Mouse (Mus musculus): ENCODE measurements around the gene Aebp1. TPM values are rescaled to one million over a fixed set of nuclear protein-coding genes. Genes with fewer than 3 reads are reported as not detected.
"Not testable (repeated sequence)": the region's sequence is repeated elsewhere in the genome, so short reads cannot be mapped to it uniquely, and the experiment has no call there.

Gene Aebp1
- polyA plus RNA-seq, 1 experiment from 2014 or later = 20.5 TPM

- Histone ChIP-seq H3K27me3 (no peaks in the 10 kb centered on the region), H3K36me3 (replicated peaks) (peaks cover 16% of the 10 kb centered on the region), H3K4me2 (no peak overlapping the region), H3K9me3 (no peaks in the 10 kb centered on the region), H3K27ac (no peak overlapping the region), H3K4me3 (replicated peaks) (no peak overlapping the region), H3K4me1 (peaks cover 26% of the 10 kb centered on the region), H3K9ac (no peak overlapping the region)
- no peak for ATAC-seq (ENCODE audit: low FRiP score)
- 52% methylated on average over 5 of the region's 5 CpGs for WGBS
Measured at GRCm38 (mm10) chr11:5879905-5880304, 18.2 kb downstream of the Aebp1 start.

DNA sequence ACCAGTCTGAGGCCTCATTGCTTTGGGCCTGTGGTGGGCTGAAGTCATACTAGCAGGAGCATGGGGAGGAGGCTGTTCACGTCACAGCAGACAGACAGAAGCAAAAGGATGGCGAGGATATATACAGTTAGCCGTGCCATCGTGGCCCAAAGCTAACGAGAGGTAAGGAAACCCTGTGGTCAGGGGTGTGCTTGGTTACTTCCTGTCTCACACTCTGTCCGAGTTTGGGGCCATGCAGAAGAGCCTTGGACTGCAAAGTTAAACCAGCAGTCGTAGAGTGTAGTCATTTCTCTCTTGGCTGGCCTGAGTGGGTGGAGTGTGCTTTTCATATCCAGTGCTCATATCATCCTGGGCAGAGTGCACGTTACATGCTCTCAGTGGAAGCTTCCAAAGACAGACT lies 20.8 kb downstream of the Aebp1 start:
- Histone ChIP-seq H3K4me1 (peaks cover 23% of the 10 kb centered on the region), H3K36me3 (replicated peaks) (no peaks in the 10 kb centered on the region), H3K4me2 (no peak overlapping the region), H3K9me3 (no peaks in the 10 kb centered on the region), H3K9ac (no peak overlapping the region), H3K4me3 (replicated peaks) (no peak overlapping the region), H3K27ac (no peak overlapping the region), H3K27me3 (no peaks in the 10 kb centered on the region)
- no peak for ATAC-seq (ENCODE audit: low FRiP score)
- WGBS = 84% methylated on average over 8 of the region's 8 CpGs

GRCm38 (mm10) chr11:5886187-5886586 lies 24.4 kb downstream of the Aebp1 start:
- 17% methylated on average over 9 of the region's 9 CpGs for WGBS
- no peak overlapping the region for H3K4me3 ChIP-seq (replicated peaks)
- no peak for ATAC-seq (ENCODE audit: low FRiP score)
- no peaks in the 10 kb centered on the region for H3K9me3 ChIP-seq
- H3K9ac ChIP-seq = no peak overlapping the region
- H3K27ac ChIP-seq = no peak overlapping the region
- H3K4me2 ChIP-seq = no peak overlapping the region
- no peaks in the 10 kb centered on the region for H3K27me3 ChIP-seq
- H3K36me3 ChIP-seq (replicated peaks) = no peaks in the 10 kb centered on the region
- peaks cover 16% of the 10 kb centered on the region for H3K4me1 ChIP-seq

DNA sequence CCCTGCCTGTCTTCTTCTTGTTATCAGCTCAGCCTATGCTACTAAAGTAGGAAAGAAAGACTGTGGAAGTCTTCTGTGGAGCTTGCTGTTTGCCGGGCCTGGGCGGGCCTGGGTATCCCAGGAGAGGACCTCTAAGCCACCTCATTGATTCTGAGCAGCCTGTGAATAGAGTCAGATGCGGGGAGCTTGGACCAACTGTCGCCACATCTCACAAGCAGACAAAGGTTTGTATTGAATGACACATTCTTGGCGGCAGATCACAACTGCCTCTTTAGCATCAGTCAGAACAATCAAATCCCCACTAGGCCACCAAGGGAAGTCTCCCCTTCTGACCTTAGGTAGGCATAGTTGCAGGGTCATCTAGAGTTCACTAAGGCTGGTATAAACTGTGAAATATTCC lies 25.5 kb downstream of the Aebp1 start:
- 9% methylated on average over 5 of the region's 5 CpGs for WGBS
- Histone ChIP-seq H3K9ac (peak overlapping the region; percentile 1; the same call in 1 of the 2 replicates), H3K9me3 (no peaks in the 10 kb centered on the region), H3K27me3 (no peaks in the 10 kb centered on the region), H3K4me1 (peaks cover 20% of the 10 kb centered on the region), H3K4me2 (no peak overlapping the region), H3K4me3 (replicated peaks) (no peak overlapping the region), H3K27ac (peak overlapping the region; percentile 56; the same call in 1 of the 2 replicates), H3K36me3 (replicated peaks) (no peaks in the 10 kb centered on the region)
- no peak for ATAC-seq (ENCODE audit: low FRiP score)

GRCm38 (mm10) chr11:5888563-5888962 lies 26.8 kb downstream of the Aebp1 start:
- WGBS = 76% methylated on average over 5 of the region's 5 CpGs
- not testable (repeated sequence) for H3K4me2 ChIP-seq; H3K9ac ChIP-seq; H3K36me3 ChIP-seq (replicated peaks); ATAC-seq (ENCODE audit: low FRiP score); H3K27me3 ChIP-seq; H3K9me3 ChIP-seq; H3K27ac ChIP-seq; H3K4me3 ChIP-seq (replicated peaks)
- peaks cover 22% of the 10 kb centered on the region for H3K4me1 ChIP-seq

- H3K36me3 ChIP-seq (replicated peaks) = no peaks in the 10 kb centered on the region
- peaks cover 12% of the 10 kb centered on the region for H3K4me1 ChIP-seq
- H3K9ac ChIP-seq = no peak overlapping the region
- WGBS = 74% methylated on average over 8 of the region's 8 CpGs
- no peak for ATAC-seq (ENCODE audit: low FRiP score)
- H3K4me3 ChIP-seq (replicated peaks) = no peak overlapping the region
- H3K9me3 ChIP-seq = no peaks in the 10 kb centered on the region
- peaks cover 11% of the 10 kb centered on the region for H3K27me3 ChIP-seq
- H3K27ac ChIP-seq = peak overlapping the region; percentile 42; the same call in 1 of the 2 replicates
- no peak overlapping the region for H3K4me2 ChIP-seq
Measured at GRCm38 (mm10) chr11:5892151-5892591, 30.4 kb downstream of the Aebp1 start.

GRCm38 (mm10) chr11:5892810-5893368 lies 31.1 kb downstream of the Aebp1 start:
- peaks cover 14% of the 10 kb centered on the region for H3K4me1 ChIP-seq
- H3K27ac ChIP-seq = peak overlapping the region; percentile 42; the same call in 1 of the 2 replicates
- no peak overlapping the region for H3K4me3 ChIP-seq (replicated peaks)
- peaks cover 18% of the 10 kb centered on the region for H3K27me3 ChIP-seq
- no peaks in the 10 kb centered on the region for H3K9me3 ChIP-seq
- no peak overlapping the region for H3K4me2 ChIP-seq
- no peak for ATAC-seq (ENCODE audit: low FRiP score)
- 58% methylated on average over 4 of the region's 4 CpGs for WGBS
- no peak overlapping the region for H3K9ac ChIP-seq
- no peaks in the 10 kb centered on the region for H3K36me3 ChIP-seq (replicated peaks)

- no peak overlapping the region for H3K9ac ChIP-seq
- H3K4me3 ChIP-seq (replicated peaks) = no peak overlapping the region
- no peak for ATAC-seq (ENCODE audit: low FRiP score)
- no peaks in the 10 kb centered on the region for H3K36me3 ChIP-seq (replicated peaks)
- H3K9me3 ChIP-seq = no peaks in the 10 kb centered on the region
- H3K27me3 ChIP-seq = peaks cover 27% of the 10 kb centered on the region
- peaks cover 16% of the 10 kb centered on the region for H3K4me1 ChIP-seq
- H3K27ac ChIP-seq = no peak overlapping the region
- no peak overlapping the region for H3K4me2 ChIP-seq
- WGBS = 69% methylated on average over 6 of the region's 6 CpGs
Measured at GRCm38 (mm10) chr11:5893807-5894206, 32.1 kb downstream of the Aebp1 start.

DNA sequence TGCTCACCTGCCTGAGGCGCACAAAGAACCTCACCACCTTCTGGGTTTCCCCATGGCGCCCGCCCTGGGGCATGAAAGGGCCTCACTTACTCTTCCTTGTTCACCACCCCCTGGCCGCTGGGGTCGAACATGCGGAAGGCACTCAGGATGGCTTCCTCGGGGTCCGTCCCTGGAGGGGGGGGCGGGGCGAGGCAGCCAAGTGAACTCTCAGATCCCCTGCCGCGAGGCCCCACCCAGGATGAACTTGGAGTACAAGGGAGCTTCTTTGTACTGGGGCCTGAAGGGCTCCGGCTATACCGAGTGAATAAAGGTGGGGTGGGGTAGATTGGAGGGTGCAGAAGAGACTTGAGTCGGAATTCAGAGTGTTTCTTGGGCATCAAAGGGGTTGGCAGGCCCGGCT lies 35.5 kb downstream of the Aebp1 start:
- H3K4me1 ChIP-seq = peaks cover 27% of the 10 kb centered on the region

GRCm38 (mm10) chr11:5897839-5898238 lies 36.1 kb downstream of the Aebp1 start:
- Histone ChIP-seq H3K36me3 (replicated peaks) (no peaks in the 10 kb centered on the region), H3K27me3 (peaks cover 52% of the 10 kb centered on the region), H3K4me2 (no peak overlapping the region), H3K9ac (no peak overlapping the region), H3K9me3 (no peaks in the 10 kb centered on the region), H3K27ac (no peak overlapping the region), H3K4me3 (replicated peaks) (no peak overlapping the region), H3K4me1 (peaks cover 30% of the 10 kb centered on the region)
- no peak for ATAC-seq (ENCODE audit: low FRiP score)
- 15% methylated on average over 10 of the region's 10 CpGs for WGBS

More for the DNA sequence above, 35.5 kb downstream of the Aebp1 start:
- WGBS = 15% methylated on average over 16 of the region's 16 CpGs
- Histone ChIP-seq H3K9me3 (no peaks in the 10 kb centered on the region), H3K36me3 (replicated peaks) (no peaks in the 10 kb centered on the region), H3K4me3 (replicated peaks) (no peak overlapping the region), H3K9ac (no peak overlapping the region), H3K4me2 (peak overlapping the region; percentile 8; the same call in 1 of the 2 replicates), H3K27ac (no peak overlapping the region), H3K27me3 (peaks cover 47% of the 10 kb centered on the region)
- ATAC-seq (ENCODE audit: low FRiP score) = no peak

GRCm38 (mm10) chr11:5898531-5898930 lies 36.8 kb downstream of the Aebp1 start, which contains the start of gene Myl7:
Gene Myl7 (minus strand): TSS chr11:5898782.
- no peak for ATAC-seq (ENCODE audit: low FRiP score)
- peaks cover 58% of the 10 kb centered on the region for H3K27me3 ChIP-seq
- H3K36me3 ChIP-seq (replicated peaks) = no peaks in the 10 kb centered on the region
- H3K9me3 ChIP-seq = no peaks in the 10 kb centered on the region
- H3K9ac ChIP-seq = no peak within 1 kb of the TSS
- WGBS = 76% methylated on average over 5 of the region's 5 CpGs
- H3K4me2 ChIP-seq = no peak within 1 kb of the TSS; the same call in 1 of the 2 replicates
- H3K4me3 ChIP-seq (replicated peaks) = no peak within 1 kb of the TSS
- peaks cover 31% of the 10 kb centered on the region for H3K4me1 ChIP-seq
- H3K27ac ChIP-seq = no peak within 1 kb of the TSS

DNA sequence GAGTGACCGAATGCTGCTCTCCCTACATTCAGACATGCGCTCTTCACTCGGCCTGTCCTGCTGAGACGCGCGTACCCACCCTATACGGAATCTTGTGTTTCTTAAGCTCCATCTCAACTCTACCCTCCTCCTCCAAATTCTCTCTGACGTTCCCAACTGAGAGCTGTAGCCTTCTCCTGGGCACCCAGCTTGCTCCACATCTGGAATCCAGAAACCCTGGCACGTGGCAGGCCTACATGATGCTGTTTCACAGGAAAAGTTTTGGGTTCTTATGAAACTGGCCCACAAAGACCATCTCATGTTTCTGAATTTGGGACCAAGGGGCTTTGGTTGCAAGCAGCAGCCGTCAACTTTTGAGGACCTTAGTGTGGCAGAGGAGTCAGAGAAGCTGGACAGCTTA lies 37.5 kb downstream of the Aebp1 start:
- H3K27ac ChIP-seq = no peak overlapping the region
- H3K9me3 ChIP-seq = no peaks in the 10 kb centered on the region
- H3K4me2 ChIP-seq = no peak overlapping the region
- WGBS = 94% methylated on average over 10 of the region's 10 CpGs
- no peak for ATAC-seq (ENCODE audit: low FRiP score)
- peaks cover 31% of the 10 kb centered on the region for H3K4me1 ChIP-seq
- no peaks in the 10 kb centered on the region for H3K36me3 ChIP-seq (replicated peaks)
- H3K4me3 ChIP-seq (replicated peaks) = no peak overlapping the region
- H3K9ac ChIP-seq = no peak overlapping the region
- H3K27me3 ChIP-seq = peaks cover 58% of the 10 kb centered on the region

DNA sequence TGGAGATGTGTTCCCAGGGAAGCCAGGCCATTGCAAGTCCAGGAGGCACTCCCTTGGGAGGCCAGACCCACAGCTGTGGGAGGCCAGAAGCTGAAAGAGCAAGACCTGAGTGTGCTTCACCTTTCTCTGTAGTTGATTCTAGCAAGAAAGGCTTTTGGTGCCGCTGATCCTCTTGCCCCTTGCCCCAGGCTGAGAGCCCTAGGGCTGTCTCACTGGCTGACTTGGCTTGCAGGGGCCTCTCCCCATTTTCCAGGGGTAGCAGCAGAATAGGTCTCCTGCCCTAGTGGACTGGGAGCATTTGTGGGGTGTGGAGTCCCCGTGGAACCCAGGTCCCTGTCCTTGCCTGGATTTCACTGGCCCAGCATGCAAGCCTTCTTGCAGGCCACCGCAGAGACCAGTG lies 39.6 kb downstream of the Aebp1 start:
- H3K4me1 ChIP-seq = peaks cover 31% of the 10 kb centered on the region
- H3K9me3 ChIP-seq = no peaks in the 10 kb centered on the region
- H3K4me2 ChIP-seq = peak overlapping the region; percentile 75
- 11% methylated on average over 3 of the region's 3 CpGs for WGBS
- H3K27me3 ChIP-seq = peaks cover 56% of the 10 kb centered on the region
- H3K9ac ChIP-seq = peak overlapping the region; percentile 63
- no peaks in the 10 kb centered on the region for H3K36me3 ChIP-seq (replicated peaks)
- peak overlapping the region; percentile 41 for H3K4me3 ChIP-seq (replicated peaks)
- H3K27ac ChIP-seq = peak overlapping the region; percentile 21; the same call in 1 of the 2 replicates
- no peak for ATAC-seq (ENCODE audit: low FRiP score)
